Mouse (Mus musculus): Measurements from ENCODE around the gene Proca1.

Gene Proca1

GRCm38 (mm10) chr11:78166161-78166560 is 27.0 kb upstream of the Proca1 start:
- DNase-seq = no peak

- no peak for DNase-seq
Measured at GRCm38 (mm10) chr11:78166640-78167039, 26.6 kb upstream of the Proca1 start.

GRCm38 (mm10) chr11:78167257-78167959 is 25.8 kb upstream of the Proca1 start:
- no peak for DNase-seq

- peak; percentile 87 for DNase-seq
Measured at GRCm38 (mm10) chr11:78168541-78169468, 24.4 kb upstream of the Proca1 start.

GRCm38 (mm10) chr11:78170306-78170705 is 22.9 kb upstream of the Proca1 start:
- no peak for DNase-seq

GRCm38 (mm10) chr11:78171328-78171727 is 21.9 kb upstream of the Proca1 start:
- no peak for DNase-seq

- DNase-seq = no peak
Measured at GRCm38 (mm10) chr11:78172034-78172747, 21.0 kb upstream of the Proca1 start.

GRCm38 (mm10) chr11:78172748-78173383 is 20.3 kb upstream of the Proca1 start:
- DNase-seq = no peak

- DNase-seq = no peak
Measured at GRCm38 (mm10) chr11:78174506-78174905, 18.7 kb upstream of the Proca1 start.

- no peak for DNase-seq
Measured at GRCm38 (mm10) chr11:78175771-78176401, 17.3 kb upstream of the Proca1 start.

GRCm38 (mm10) chr11:78176402-78176862 is 16.8 kb upstream of the Proca1 start, which contains the start of the genes Nek8 and Tlcd1:
Gene Nek8, minus strand, starts transcription at chr11:78176675.
Gene Tlcd1, plus strand, starts transcription at chr11:78176711.
- peak; percentile 96 for DNase-seq

GRCm38 (mm10) chr11:78176905-78177331 is 16.3 kb upstream of the Proca1 start:
- DNase-seq = peak; percentile 38

- peak; percentile 32 for DNase-seq
Measured at GRCm38 (mm10) chr11:78177437-78177836, 15.8 kb upstream of the Proca1 start.

- peak; percentile 94 for DNase-seq
Measured at GRCm38 (mm10) chr11:78177903-78178858, 15.0 kb upstream of the Proca1 start.

GRCm38 (mm10) chr11:78178859-78179437 is 14.2 kb upstream of the Proca1 start:
- DNase-seq = peak; percentile 50

GRCm38 (mm10) chr11:78179438-78179999 is 13.7 kb upstream of the Proca1 start:
- DNase-seq = no peak

- DNase-seq = no peak
Measured at GRCm38 (mm10) chr11:78180081-78180761, 13.0 kb upstream of the Proca1 start.

GRCm38 (mm10) chr11:78181830-78182357 is 11.3 kb upstream of the Proca1 start:
- DNase-seq = no peak

GRCm38 (mm10) chr11:78182450-78182849 is 10.7 kb upstream of the Proca1 start:
- no peak for DNase-seq

All from thymus, postnatal 14 days (tissue).